Mouse (Mus musculus) limb, embryonic 13.5 days (tissue): Measurements from ENCODE around the gene Gm14851. TPM values are rescaled to one million over a fixed set of nuclear protein-coding genes. Genes with fewer than 3 reads are reported as not detected.
"Not testable (repeated sequence)": the region's sequence is repeated elsewhere in the genome, so short reads cannot be mapped to it uniquely, and the experiment has no call there.

Experiments used
- ATAC-seq: fragments of 200-750 bp; cut with Nextera tagmentation; 2 replicates; pipeline ENCODE4 v1.8.0; 2017; ENCODE audit warnings: low read depth, moderate number of reproducible peaks, moderate TSS enrichment; ENCODE audit not compliant: low FRiP score
- H3K27ac ChIP-seq: fragments of 300-500 bp; sonication (generic); 2 replicates; pipeline ENCODE4 v1.5.1; 2015; ENCODE audit warnings: inconsistent platforms, mild to moderate bottlenecking, moderate library complexity
- H3K27me3 ChIP-seq: fragments of 300-500 bp; sonication (generic); 2 replicates; pipeline ENCODE4 v1.6.1; 2015; ENCODE audit warnings: mild to moderate bottlenecking, inconsistent platforms
- H3K36me3 ChIP-seq: fragments of 300-500 bp; sonication (generic); 2 replicates; pipeline ENCODE4 v1.6.1; 2015; ENCODE audit warnings: inconsistent platforms, mild to moderate bottlenecking, moderate library complexity
- H3K4me1 ChIP-seq: fragments of 300-500 bp; sonication (generic); 2 replicates; pipeline ENCODE4 v1.6.1; 2015; ENCODE audit warnings: inconsistent platforms
- H3K4me2 ChIP-seq: fragments of 300-500 bp; sonication (generic); replicated peaks from 2 replicates; pipeline ENCODE4 v1.6.1; 2015; ENCODE audit warnings: inconsistent platforms, mild to moderate bottlenecking, moderate library complexity
- H3K4me3 ChIP-seq: fragments of 300-500 bp; sonication (generic); 2 replicates; pipeline ENCODE4 v1.5.1; 2015; ENCODE audit warnings: moderate library complexity, mild to moderate bottlenecking, inconsistent platforms
- H3K9ac ChIP-seq: fragments of 300-500 bp; sonication (generic); 2 replicates; pipeline ENCODE4 v1.6.1; 2015; ENCODE audit warnings: mild to moderate bottlenecking, inconsistent platforms
- H3K9me3 ChIP-seq: fragments of 300-500 bp; sonication (generic); 2 replicates; pipeline ENCODE4 v1.6.1; 2016; ENCODE audit warnings: inconsistent platforms
- WGBS: fragments of 180-500 bp; shearing (Covaris S2); methylation state at CpG from one replicate; pipeline ENCODE4 v1.1.7; 2015; 5-methylcytosine and 5-hydroxymethylcytosine counted together
- polyA plus RNA-seq: library from polyadenylated mRNA; unstranded; fragments of >200 nt; fragmentation: Nextera tagmentation; extraction: Ambion mirVana; gene quantifications from 2 replicates; pipeline ENCODE4 v1.2.1, GENCODE M21; 2015

The Gm14851 gene
- not detected in 2 replicates for polyA plus RNA-seq

- WGBS, result 100% methylated on average over 1 of the region's 2 CpGs
- H3K27ac ChIP-seq, H3K27me3 ChIP-seq, H3K9me3 ChIP-seq, ATAC-seq, H3K4me3 ChIP-seq, H3K36me3 ChIP-seq, H3K9ac ChIP-seq, H3K4me2 ChIP-seq, H3K4me1 ChIP-seq: not testable (repeated sequence)
Measured at GRCm38 (mm10) chr8:21095950-21096349, at the start of gene Gm14851. Gm14851 (minus strand) TSS chr8:21096050.

- H3K27ac ChIP-seq, H3K36me3 ChIP-seq, H3K27me3 ChIP-seq, H3K4me2 ChIP-seq, H3K4me3 ChIP-seq, H3K9ac ChIP-seq, ATAC-seq, H3K4me1 ChIP-seq: not testable (repeated sequence)
- peaks cover 11% of the 10 kb centered on the region; the same call in 1 of the 2 replicates for H3K9me3 ChIP-seq
- WGBS, result 63% methylated on average over 3 of the region's 3 CpGs
Measured at GRCm38 (mm10) chr8:21134342-21134741, 38.5 kb upstream of the Gm14851 start, which contains the start of gene Defa30. Defa30 (plus strand) TSS chr8:21134642.

GRCm38 (mm10) chr8:21093106-21093505 lies 2.7 kb downstream of the Gm14851 start:
- ATAC-seq, result no peak
- Histone ChIP-seq H3K4me2 (no peak overlapping the region), H3K9me3 (peaks cover 4% of the 10 kb centered on the region; the same call in 1 of the 2 replicates), H3K9ac (no peak overlapping the region), H3K27ac (no peak overlapping the region), H3K27me3 (no peaks in the 10 kb centered on the region), H3K4me3 (no peak overlapping the region), H3K4me1 (no peaks in the 10 kb centered on the region), H3K36me3 (no peaks in the 10 kb centered on the region)
- WGBS, result 44% methylated on average over 4 of the region's 4 CpGs

- H3K4me2 ChIP-seq, H3K9ac ChIP-seq, H3K4me3 ChIP-seq, H3K27me3 ChIP-seq, H3K36me3 ChIP-seq, H3K9me3 ChIP-seq, ATAC-seq, H3K27ac ChIP-seq, H3K4me1 ChIP-seq: not testable (repeated sequence)
Measured at GRCm38 (mm10) chr8:21084142-21084541, 11.7 kb downstream of the Gm14851 start, which contains the start of gene Defa25. Defa25 (plus strand) TSS chr8:21084442.

GRCm38 (mm10) chr8:21064738-21065137 lies 31.1 kb downstream of the Gm14851 start, which contains the start of gene Defa35:
Defa35 (plus strand) TSS chr8:21065038.
- H3K27me3 ChIP-seq, H3K9ac ChIP-seq, H3K4me1 ChIP-seq, ATAC-seq, H3K4me3 ChIP-seq, H3K36me3 ChIP-seq, H3K4me2 ChIP-seq, H3K27ac ChIP-seq, H3K9me3 ChIP-seq: not testable (repeated sequence)
- 85% methylated on average over 1 of the region's 1 CpGs for WGBS

GRCm38 (mm10) chr8:21054747-21055146 lies 41.1 kb downstream of the Gm14851 start, which contains the start of gene Defa23:
Defa23 (plus strand) TSS chr8:21055047.
- H3K27me3 ChIP-seq, H3K4me2 ChIP-seq, H3K9me3 ChIP-seq, H3K9ac ChIP-seq, H3K27ac ChIP-seq, ATAC-seq, H3K36me3 ChIP-seq, H3K4me1 ChIP-seq, H3K4me3 ChIP-seq: not testable (repeated sequence)
- no CpG with 5 or more reads among the region's 1 CpGs for WGBS

Other genes starting within 250 kb of the Gm14851 start
- not detected in 2 replicates for gene Defb33, start 203.4 kb downstream of the Gm14851 start, polyA plus RNA-seq
- not detected in 2 replicates for gene Gm15056, start 193.4 kb downstream of the Gm14851 start, polyA plus RNA-seq
- not detected in 2 replicates for gene Gm6040, start 174.0 kb downstream of the Gm14851 start, polyA plus RNA-seq
- gene AY761185, start 151.3 kb downstream of the Gm14851 start, polyA plus RNA-seq, result not detected in 2 replicates
- gene Defa21, start 70.5 kb downstream of the Gm14851 start, polyA plus RNA-seq, result not detected in 2 replicates
- not detected in 2 replicates for gene Defa23, start 41.0 kb downstream of the Gm14851 start, polyA plus RNA-seq
- gene Defa35, start 31.0 kb downstream of the Gm14851 start, polyA plus RNA-seq, result not detected in 2 replicates
- not detected in 2 replicates for gene Defa25, start 11.6 kb downstream of the Gm14851 start, polyA plus RNA-seq
- gene Defa30, start 38.6 kb upstream of the Gm14851 start, polyA plus RNA-seq, result not detected in 2 replicates
- gene Defa22, start 66.2 kb upstream of the Gm14851 start, polyA plus RNA-seq, result not detected in 2 replicates
- not detected in 2 replicates for gene Defa31, start 95.6 kb upstream of the Gm14851 start, polyA plus RNA-seq
- not detected in 2 replicates for gene Gm15293, start 105.5 kb upstream of the Gm14851 start, polyA plus RNA-seq
- not detected in 2 replicates for gene Gm15292, start 153.7 kb upstream of the Gm14851 start, polyA plus RNA-seq
- gene Defa27, start 219.5 kb upstream of the Gm14851 start, polyA plus RNA-seq, result not detected in 2 replicates
- gene Defa29, start 231.0 kb upstream of the Gm14851 start, polyA plus RNA-seq, result not detected in 2 replicates